Mouse (Mus musculus) embryonic fibroblast, embryonic 13.5 days (primary cell): ENCODE data around the gene Ube2q1.

Experiments
- CTCF ChIP-seq: IDR thresholded peaks from 2 replicates; pipeline ENCODE4 v1.5.1; 2011; ENCODE audit warnings: mild to moderate bottlenecking, control low read depth, low read length, moderate library complexity, borderline replicate concordance; ENCODE audit not compliant: insufficient read depth
- POLR2A ChIP-seq: IDR thresholded peaks from 2 replicates; pipeline ENCODE4 v1.6.1; 2011; ENCODE audit warnings: low read depth, mild to moderate bottlenecking, control low read depth, low read length, moderate library complexity

GRCm38 (mm10) chr3:89764119-89764724 lies 9.2 kb upstream of the Ube2q1 start, which contains the start of gene Chrnb2:
- TF ChIP-seq CTCF, result no peak
- TF ChIP-seq POLR2A, result no peak
